Mouse (Mus musculus): ENCODE measurements at regions not wholly inside any gene's neighbourhood (a gene's known extent, or its start where the extent isn't known, plus 50 kb on each side); places are given as distances from the start of the nearest gene placed in this dataset.

DNA sequence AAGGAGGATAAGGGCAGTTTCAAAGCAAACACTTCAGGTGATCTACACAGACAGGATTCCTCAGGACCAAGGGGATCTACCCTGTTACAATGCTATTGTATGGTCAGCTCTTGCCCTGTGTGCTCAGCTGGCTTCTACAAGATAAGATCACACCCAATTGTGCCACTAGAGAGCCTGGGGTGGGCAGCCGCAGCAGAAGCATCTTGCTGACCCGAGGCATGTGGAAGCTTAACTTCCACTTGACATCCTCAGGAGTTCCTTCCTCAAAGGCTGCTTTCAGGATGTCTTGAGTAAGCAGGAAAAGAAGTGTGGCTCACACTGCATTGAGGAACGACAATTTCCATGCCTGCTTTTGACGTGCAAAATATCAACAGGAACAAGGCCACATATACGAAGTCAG lies 222.8 kb upstream of the Gpc5 start:
- no peak for DNase-seq

DNA sequence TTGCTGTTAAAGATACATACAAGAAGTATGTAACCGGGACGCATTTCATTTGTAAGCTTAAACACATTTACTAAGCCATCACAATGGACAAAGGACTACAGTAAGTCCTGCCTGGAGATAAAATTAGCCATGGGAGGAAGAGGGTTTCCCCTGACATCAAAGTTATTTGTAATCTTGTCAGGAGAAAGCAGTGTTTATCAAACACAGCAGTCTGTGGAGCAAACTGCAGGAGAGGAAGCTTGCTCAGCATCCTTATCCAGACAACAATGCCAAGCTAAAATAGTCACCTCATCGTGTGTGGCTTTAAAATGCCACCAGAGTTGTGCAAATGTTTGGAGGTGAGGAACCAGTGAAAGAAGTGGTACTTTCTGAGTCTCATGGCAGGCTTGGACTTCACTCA lies 216.9 kb upstream of the Gpc5 start:
- DNase-seq, result no peak

DNA sequence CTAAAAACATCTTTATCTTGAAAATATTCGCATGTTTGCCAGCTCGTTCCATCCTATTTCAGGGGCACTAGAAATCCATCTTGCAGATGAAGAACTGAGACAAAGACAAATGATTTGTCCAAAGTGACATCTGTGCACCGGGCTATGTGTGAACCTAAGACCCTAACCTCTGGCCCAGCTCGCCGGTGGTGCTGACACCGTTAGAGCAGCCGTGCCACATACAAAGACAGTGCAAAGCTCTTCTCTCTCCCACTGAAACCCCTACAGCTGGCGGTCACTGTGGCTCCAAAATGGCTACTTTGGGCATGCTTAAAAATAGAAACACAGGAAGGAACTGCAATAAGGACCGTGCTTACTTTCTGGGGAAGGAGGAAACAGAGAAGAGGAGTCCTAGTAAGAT lies 215.6 kb upstream of the Gpc5 start:
- no peak for DNase-seq

DNA sequence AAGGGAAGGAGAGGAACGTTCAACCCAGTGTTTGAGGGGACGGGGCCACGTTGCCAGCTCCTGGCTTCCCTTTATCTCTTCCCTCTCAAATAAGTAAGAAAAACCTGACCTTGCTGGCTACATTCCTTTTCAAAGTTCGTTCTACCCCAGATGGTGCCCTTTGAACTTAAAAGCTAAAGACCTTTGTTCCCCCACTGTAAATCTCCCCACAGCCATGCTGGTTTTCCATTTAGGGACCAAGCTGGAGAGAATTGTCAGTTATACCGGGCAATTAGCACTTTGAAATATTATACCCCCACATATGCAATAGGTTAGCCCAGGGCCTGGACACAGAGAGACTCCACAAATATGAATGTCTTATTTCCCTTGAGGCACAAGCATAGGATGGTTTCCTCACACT lies 214.5 kb upstream of the Gpc5 start:
- no peak for DNase-seq

DNA sequence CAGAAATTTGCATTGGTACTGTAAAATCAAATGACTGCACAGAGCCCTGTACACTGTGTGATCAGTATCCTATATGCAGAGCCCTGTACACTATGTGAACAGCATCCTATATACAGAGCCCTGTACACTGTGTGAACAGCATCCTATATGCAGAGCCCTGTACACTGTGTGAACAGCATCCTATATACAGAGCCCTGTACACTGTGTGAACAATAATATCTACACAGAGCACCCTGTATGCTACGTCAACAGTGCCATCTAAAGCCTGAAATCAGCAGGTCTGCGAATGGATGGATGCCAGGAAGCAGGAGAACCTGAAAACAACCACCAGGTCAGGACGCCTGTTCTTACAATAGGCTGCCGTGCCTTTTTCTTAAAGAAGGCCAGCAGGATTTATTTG lies 211.7 kb upstream of the Gpc5 start:
- no peak for DNase-seq

DNA sequence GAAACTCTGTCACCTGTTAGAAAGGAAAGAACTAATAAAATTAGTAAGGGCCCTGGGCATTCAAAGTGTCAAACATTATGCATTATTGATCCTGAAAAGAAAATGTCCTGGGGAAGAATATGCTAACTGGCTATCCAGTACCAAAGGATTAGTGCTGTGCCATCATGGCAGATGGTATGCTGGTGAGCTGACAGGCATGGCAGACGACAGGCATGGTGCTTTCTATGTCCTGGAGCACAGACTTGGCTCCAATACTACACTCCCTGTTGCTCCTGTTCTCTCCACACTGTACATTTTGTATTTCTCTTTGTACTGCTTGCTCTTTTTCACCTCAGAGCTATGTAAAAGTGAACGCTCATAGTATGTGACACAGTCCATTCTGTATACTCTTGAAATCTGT lies 187.9 kb upstream of the Gpc5 start:
- no peak for DNase-seq

DNA sequence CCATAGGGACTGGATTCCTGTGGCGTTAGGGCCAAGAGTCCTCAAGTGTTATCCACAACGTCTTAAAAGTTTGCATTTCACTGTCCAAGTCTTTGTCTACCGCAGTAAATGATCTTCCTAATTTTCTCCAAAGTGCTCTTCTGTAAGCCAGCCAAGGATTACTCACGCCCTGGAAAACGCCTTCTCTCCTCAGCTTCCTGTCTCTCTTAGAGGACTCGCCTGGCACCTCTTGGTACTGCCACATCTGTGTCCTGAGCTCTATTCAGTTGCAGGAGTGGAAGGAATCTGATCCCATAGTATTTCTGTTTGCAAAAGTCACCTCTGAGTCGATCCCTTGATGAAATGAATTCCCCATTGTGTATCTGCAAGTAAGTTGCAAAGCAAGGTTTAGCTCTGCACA lies 179.7 kb upstream of the Gpc5 start:
- DNase-seq, result no peak

DNA sequence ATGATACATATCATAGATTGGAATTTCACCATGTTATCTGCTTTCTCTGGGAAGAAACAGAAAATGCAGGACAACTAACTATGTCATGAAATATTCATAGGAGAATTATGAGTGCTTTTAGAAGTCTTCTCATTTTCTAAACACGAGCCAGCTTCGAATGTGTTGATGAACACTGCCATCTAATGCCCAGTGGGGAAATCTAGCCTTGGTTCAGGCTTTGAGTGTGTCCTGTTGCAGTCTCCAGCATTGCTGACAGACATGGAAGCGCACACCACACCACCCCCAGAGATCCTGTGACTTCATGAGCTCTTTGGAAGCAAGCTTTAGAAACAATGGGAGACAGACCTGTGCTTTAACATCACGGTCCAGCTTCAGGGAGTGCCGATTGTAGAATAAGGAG lies 178.8 kb upstream of the Gpc5 start:
- no peak for DNase-seq

DNA sequence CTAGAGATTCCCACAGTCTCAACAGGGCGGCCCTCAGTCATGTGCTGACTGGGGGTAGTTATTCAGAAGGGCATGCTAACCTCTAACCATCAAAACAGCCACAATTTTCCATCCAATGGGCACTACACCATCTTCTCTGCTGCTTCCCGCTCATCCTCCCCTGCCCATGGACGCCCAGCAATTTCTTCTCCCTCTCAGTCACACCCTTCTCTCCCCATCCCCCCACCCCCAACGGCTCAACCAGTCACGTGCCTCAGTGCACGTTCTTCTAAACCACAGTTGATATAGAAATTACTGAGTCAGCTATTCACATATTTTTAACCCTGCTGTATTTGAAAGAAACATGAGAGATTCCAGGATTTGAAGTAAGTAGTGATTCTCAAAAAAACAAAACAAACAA lies 146.3 kb upstream of the Gpc5 start:
- DNase-seq, result no peak

DNA sequence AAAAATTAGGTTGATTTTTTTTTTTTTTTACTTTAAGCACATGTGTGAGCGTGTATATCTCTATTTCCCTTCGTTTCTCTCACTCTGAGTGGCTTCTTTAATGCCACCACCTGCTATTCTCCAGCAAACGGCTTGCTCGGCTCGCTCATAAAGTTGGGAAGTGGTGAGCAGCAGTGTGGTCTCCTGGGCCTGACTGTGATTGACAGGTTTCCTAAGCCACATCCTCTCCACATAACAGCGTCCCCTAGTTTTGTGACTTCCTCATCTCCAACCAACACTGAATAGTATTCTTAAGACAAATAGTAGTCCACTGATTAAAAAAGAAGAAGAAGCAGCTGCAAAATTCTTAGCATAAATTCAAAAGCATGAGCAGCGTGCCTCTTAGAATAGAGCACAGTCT lies 145.7 kb upstream of the Gpc5 start:
- no peak for DNase-seq

DNA sequence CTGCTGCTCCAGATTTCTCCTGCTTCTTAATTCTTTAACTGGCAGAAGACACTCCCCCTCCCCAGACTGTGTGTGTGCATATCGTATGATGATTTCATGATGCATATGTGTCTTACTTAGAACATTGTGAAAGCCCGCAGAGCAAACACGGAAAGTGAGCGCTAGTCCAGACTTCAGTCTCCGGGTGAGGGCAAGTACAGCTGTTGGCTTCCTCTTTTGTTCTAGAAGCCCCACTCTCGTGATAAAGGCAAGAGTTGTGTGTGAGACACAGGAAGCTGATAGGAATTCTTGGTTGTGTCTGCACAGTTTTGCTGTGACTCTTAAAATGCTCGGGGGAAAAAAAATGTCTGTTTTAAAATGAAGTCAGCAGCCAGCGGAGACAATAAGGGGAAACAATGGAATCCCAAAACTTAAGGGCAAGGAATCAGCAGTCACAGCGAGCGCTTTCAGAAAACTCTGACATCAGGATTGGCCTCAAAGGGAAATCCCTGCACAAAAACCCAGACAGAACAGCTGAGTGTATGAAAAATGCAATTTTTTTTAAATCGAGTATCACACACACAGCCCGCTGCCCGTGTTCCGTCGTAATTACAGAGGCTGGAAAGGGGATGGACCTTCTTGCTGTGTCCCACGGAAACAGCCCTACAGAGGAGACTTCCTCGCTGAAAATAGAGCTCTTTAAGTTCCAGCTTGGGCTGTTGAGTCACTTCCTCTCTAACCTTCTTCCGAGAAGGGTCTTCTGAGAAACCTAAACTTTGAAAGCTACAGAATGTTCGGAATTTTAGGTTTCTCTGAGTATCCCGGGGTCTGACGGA lies 143.5 kb upstream of the Gpc5 start:
- DNase-seq, result no peak

DNA sequence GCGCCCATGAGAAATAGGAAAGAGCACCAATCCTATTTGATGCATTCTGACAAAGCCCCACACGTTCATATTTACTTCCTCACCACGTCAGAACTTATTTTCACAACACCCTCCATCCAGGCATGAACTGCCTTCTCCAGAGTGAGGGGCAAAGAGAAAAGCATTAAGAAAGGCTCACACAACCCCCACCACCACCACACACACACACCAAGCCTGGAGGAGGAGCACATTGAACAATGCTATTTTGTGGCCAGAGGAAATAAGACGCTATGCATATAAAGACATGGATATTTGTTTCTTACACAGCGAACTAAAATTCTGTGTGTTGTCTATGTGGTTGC lies 142.9 kb upstream of the Gpc5 start:
- DNase-seq, result no peak

DNA sequence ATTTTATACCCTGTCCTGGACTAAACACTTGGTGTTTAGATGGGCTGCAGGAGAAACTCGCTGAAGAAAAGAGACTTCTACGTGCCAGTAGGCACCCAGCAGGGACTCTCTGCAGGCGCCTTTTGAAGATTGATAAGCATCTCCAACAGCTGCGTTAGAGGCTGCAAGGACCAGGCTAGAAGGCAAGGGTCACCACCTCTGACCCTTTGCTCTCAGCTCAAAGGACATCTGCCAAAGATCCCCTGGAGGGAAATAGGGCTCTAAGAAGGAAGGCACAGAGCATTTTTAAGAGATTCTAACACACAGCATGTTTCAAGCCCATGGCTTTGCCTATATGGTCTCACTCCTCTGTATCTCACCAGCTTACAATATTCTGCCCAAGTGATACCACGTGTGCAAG lies 139.7 kb upstream of the Gpc5 start:
- no peak for DNase-seq

DNA sequence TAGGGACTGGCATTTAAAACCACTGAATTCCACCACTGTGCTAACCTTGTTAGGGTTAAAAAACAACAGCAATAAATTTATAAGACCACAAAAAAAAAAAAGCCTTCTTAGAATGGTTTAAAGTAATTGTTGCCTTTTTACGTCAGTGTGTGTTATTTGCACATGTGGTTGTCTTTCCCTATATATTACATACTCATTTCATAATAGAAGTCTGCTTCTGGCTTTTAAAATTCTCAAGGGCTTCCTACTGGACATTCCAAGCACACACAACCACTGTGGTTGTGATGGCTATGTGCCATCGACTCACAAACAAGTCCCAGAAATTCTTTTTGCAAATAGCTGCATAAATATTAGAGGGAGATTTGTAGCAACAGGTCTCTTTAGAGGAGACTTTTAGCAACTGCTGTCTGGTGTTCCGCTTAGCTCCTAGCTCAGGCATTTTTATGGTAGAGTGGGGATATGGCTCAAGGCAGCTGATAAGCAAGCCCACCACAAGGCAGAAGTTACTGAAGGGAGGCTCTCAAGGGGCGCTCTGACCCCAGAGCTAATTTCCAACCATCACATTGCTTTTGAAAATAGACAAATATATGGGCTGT lies 138.8 kb upstream of the Gpc5 start:
- no peak for DNase-seq

DNA sequence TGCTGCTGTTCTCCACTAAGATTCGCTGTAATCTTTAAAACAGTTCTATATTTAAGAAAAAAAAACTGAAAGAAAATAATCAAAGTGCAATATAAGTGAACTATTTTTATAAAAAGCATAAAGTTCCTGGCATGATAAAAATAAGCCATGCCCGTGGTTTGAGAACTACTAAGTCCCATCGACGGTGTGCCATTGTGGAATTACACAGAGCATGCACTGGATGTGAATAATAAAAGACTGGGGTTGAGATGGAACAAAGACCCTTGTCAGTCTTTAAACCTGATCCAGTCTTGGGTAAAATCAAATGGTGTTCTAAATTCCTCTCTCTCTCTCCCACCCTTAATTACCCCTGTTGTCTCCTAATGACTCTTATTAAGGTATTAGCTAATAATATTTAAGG lies 137.7 kb upstream of the Gpc5 start:
- no peak for DNase-seq

DNA sequence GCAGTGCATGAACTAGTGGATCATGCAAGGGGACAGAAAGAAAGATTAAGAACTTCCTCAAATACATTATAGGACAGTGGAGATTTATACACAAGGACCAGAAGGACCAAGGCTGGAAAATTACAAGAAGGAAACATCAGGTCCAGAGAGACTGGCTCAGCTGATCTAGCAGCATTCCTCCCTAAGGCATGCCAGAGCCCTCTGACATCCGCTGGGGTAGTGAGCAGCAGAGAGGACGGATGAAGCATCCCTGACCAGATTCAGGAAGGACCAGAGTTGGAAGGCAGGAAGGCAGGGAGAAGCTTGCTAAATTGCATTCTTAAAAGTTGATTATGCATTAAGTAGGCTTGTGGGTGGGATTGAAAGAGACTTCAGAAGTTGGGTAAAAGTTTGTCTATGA lies 136.4 kb upstream of the Gpc5 start:
- no peak for DNase-seq

DNA sequence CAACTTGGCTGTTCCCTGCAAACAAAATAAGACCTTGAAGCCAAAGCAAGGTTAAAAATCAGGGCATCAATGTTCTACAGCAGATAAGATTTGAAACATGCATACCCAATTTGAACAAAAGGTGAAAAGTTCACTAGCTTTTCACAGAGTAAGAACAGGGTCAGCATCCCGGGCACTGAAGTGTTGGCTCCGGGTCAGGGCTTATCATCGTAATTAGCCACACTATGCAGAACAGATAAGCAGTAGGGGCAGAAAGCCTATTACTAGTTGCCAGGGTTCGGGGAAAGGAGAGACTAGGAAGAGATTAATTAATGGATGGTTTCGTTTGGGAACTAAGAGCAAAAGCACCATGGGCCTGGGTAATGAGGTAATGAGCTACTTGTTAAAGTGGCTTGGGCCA lies 131.7 kb upstream of the Gpc5 start:
- no peak for DNase-seq

DNA sequence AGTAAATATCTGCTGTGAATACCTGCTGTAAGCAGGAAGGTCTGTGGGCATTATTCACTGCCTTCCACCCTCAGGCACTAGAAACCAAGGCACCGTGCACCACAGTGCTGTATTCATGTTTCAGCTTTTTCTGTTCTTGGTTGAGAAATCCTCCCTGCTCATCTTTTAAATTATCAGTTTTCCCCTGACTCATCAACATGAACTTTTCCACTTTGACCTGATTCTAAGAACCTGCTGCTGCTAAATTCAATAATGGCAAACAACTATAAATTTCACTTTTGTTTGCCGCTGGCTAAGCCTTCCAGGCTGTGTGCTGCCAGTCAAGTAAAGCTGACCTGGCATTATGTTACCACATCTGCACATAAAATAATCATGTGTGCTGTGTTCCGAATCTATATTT lies 126.1 kb upstream of the Gpc5 start:
- no peak for DNase-seq

DNA sequence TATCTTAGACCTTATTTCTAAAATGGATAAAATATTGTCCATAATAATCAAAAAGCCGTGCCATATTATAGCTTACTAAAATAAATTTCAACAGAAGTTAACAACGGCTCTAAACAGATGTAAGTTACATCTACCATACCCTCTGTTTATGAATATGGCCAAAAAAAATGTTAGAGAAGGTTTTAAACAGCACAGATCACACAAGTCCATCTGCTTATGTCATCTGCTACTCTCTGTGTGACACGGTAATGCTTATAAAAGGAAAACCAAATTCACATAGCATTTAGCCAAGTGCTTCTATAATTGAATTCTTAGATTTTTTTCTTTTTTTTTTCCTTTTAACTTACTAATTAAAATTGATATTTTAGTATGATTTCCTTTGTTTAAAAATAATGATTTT lies 123.0 kb upstream of the Gpc5 start:
- no peak for DNase-seq

DNA sequence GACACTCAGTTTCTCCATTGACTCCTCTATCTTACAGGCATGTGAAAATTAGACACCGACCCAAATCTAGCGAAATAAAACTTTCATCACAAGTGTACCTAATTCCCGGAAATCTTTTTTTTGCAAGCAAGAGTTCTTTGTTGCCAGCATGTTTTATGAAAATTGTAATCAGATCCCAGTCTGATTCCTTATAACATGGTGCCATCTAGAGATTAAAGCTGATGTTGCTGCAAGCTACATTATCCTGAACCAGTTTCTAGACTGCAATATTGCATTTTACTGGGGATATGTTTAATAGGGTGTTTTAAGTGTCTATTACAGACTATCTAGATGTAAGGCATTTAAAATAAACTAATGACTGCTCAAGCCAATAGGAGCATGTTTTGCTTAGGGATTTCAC lies 110.9 kb upstream of the Gpc5 start:
- DNase-seq, result no peak

DNA sequence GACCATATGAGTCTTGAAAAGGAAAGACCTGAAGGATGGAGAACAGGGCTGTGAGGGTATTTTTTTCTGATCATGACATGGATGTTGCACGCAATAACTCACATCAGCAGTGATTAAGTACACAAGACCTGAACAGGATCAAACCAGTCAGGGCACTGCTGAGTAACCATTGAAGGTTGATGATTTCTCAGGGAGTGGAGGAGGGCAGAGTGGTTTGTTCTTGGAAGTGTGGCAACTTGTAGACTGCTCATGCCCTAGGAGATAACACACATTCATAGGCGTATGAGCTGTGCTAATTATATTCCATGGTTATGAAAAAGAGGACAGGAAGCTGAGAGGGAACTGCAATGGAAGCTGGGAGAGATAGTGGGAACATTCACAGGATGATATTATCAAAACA lies 88.8 kb upstream of the Gpc5 start:
- DNase-seq, result no peak

DNA sequence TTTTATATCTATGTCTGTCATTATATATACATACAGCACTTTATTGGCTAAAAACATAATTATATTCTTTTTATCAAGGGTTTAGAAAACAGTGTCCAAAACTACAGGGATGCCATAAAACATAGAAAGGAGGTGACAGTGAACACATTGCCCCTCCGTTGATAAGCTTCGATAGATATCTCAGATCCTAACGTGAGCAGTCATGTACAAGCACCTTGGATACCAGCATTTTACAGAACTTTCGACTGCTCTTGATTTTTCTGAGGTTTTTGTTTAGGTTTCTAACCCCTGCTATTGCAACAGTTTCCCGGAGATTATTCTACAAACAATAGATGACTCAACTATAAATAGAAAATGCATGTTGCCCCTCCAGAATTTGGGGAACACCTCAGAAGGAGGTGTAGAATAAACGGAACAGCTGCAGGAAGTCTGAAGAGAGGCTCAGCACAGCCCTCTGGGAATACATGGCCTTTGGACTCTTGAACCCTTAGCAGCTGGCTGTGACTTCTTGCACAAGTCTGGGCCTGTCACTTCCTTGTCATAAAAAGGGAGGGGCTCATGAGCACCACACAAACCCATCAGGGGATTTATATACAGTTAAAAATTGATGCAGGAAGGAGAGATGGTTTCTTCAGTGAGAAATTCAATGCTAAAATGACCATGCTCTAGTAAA lies 87.1 kb upstream of the Gpc5 start:
- DNase-seq, result no peak

DNA sequence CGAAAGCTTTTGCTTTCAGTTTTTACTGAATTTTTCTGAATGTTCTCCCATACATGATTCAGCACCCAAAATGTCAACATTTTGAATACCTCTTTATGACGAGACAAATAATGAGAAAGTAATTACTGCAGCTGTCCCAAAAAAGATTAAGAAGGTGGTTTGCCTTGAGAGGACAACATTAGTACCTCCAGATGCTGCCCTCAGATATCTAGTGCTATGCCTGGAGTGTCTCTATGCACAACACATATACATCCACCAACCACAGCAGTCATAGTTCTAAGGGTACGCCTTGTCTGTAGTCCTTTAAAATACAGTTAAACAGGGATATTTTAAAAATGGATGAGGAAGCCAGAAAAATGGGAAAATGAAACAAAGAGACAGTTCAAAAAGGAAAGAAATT lies 81.1 kb upstream of the Gpc5 start:
- DNase-seq, result no peak

DNA sequence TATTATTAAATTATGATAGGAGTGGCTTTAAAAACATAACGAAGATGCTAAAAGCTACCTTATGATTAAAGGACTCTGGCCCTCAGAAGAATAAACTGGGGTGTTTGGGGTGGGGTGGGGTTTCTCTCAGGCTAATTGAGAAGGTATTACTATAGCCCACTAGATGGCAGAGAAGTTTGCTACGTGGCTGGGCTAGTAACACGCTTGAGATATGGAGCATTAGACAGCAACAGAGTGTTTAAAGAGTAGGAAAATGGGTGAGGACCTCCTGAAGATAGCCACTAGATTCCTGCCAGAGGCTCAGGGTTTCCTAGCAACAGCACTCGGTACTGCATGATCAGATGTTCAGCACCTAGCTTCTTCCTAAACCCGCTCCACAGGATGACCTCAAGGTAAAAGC lies 76.7 kb upstream of the Gpc5 start:
- DNase-seq, result no peak
